Mouse (Mus musculus) testis, adult 2 months (tissue): ENCODE measurements around the gene Limd2.

Experiments
- CTCF ChIP-seq: fragments of 200-500 bp; IDR thresholded peaks from 2 replicates; pipeline ENCODE4 v1.5.1; 2012; ENCODE audit warnings: low read depth, mild to moderate bottlenecking, inconsistent platforms, low read length, moderate library complexity; ENCODE audit not compliant: control insufficient read depth, insufficient read depth, insufficient replicate concordance
- POLR2A ChIP-seq: fragments of 200-500 bp; IDR thresholded peaks from 2 replicates; pipeline ENCODE4 v1.6.1; 2012; ENCODE audit warnings: low read depth, mild to moderate bottlenecking, inconsistent platforms, low read length, moderate library complexity; ENCODE audit not compliant: control insufficient read depth

DNA sequence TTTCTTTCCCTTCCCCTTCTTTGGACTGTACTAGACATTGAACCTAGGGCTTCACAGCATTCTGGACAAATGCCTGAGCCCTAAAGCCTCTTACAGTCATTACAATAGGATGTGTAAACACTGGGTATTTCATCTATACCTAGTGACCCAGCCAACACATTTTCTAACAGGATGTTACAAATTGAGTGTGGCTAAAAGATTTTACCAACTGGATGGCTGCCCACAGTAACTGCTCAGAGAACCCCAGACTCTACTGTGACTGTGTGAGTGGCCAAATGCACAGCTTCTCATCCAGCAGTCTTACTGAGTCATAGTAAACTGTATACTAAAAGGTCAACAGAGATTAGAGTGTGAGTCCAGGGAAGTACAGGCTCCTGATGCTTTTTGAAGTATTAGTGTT, 34.7 kb upstream of the Limd2 start:
- TF ChIP-seq CTCF (no peak), POLR2A (no peak)
